Mouse (Mus musculus) embryo, embryonic 10.5 days (tissue): ENCODE results near the gene Gm19935.

Experiments used
- DNase-seq: peaks from one replicate; pipeline ENCODE4 v3.0.0-alpha.2; 2015; ENCODE audit warnings: low spot score

Gene Gm19935

GRCm38 (mm10) chr8:90829825-90830224 lies 12.6 kb upstream of the Gm19935 start:
- no peak for DNase-seq

- peak; percentile 56 for DNase-seq
Observed at GRCm38 (mm10) chr8:90828987-90829740, 12.0 kb upstream of the Gm19935 start.

- peak; percentile 96 for DNase-seq
Observed at GRCm38 (mm10) chr8:90828181-90828986, 11.2 kb upstream of the Gm19935 start, which contains the start of gene Chd9. Gene Chd9, plus strand, starts transcription at chr8:90828352.

- DNase-seq: no peak
Observed at GRCm38 (mm10) chr8:90825459-90825871, 8.3 kb upstream of the Gm19935 start.

- peak; percentile 61 for DNase-seq
Observed at GRCm38 (mm10) chr8:90822443-90822842, 5.2 kb upstream of the Gm19935 start.

GRCm38 (mm10) chr8:90820321-90820696 lies 3.1 kb upstream of the Gm19935 start:
- no peak for DNase-seq

GRCm38 (mm10) chr8:90819561-90820320 lies 2.5 kb upstream of the Gm19935 start:
- DNase-seq: no peak

- DNase-seq: no peak
Observed at GRCm38 (mm10) chr8:90816061-90816882, 921 bp downstream of the Gm19935 start.

- no peak for DNase-seq
Observed at GRCm38 (mm10) chr8:90813602-90814320, 3.4 kb downstream of the Gm19935 start.

- DNase-seq: no peak
Observed at GRCm38 (mm10) chr8:90799473-90799872, 17.7 kb downstream of the Gm19935 start.

- DNase-seq: peak; percentile 90
Observed at GRCm38 (mm10) chr8:90794990-90795861, 22.0 kb downstream of the Gm19935 start.

- peak; percentile 91 for DNase-seq
Observed at GRCm38 (mm10) chr8:90793710-90794109, 23.5 kb downstream of the Gm19935 start.

GRCm38 (mm10) chr8:90791616-90792015 lies 25.6 kb downstream of the Gm19935 start:
- DNase-seq: no peak

- no peak for DNase-seq
Observed at GRCm38 (mm10) chr8:90769791-90770190, 47.4 kb downstream of the Gm19935 start.
